Mouse (Mus musculus) liver, embryonic 12.5 days (tissue): ENCODE data around the gene Odaph. TPM values are rescaled to one million over a fixed set of nuclear protein-coding genes. Genes with fewer than 3 reads are reported as not detected.

Source experiments
- ATAC-seq: fragments of 200-750 bp; cut with Nextera tagmentation; 2 replicates; pipeline ENCODE4 v1.8.0; 2017; ENCODE audit warnings: moderate number of reproducible peaks, mild to moderate bottlenecking, moderate library complexity
- H3K27ac ChIP-seq: fragments of 300-500 bp; sonication (generic); 2 replicates; pipeline ENCODE4 v1.5.1; 2016; ENCODE audit warnings: mild to moderate bottlenecking
- H3K27me3 ChIP-seq: fragments of 300-500 bp; sonication (generic); replicated peaks from 2 replicates; pipeline ENCODE4 v1.6.1; 2016; ENCODE audit warnings: mild to moderate bottlenecking, moderate library complexity
- H3K36me3 ChIP-seq: fragments of 300-500 bp; sonication (generic); 2 replicates; pipeline ENCODE4 v1.6.1; 2016; ENCODE audit warnings: mild to moderate bottlenecking, moderate library complexity
- H3K4me1 ChIP-seq: fragments of 300-500 bp; sonication (generic); 2 replicates; pipeline ENCODE4 v1.6.1; 2016
- H3K4me2 ChIP-seq: fragments of 300-500 bp; sonication (generic); 2 replicates; pipeline ENCODE4 v1.6.1; 2016; ENCODE audit warnings: mild to moderate bottlenecking, moderate library complexity
- H3K4me3 ChIP-seq: fragments of 300-500 bp; sonication (generic); 2 replicates; pipeline ENCODE4 v1.5.1; 2016; ENCODE audit warnings: mild to moderate bottlenecking, moderate library complexity
- H3K9ac ChIP-seq: fragments of 300-500 bp; sonication (generic); 2 replicates; pipeline ENCODE4 v1.6.1; 2016; ENCODE audit warnings: mild to moderate bottlenecking, moderate library complexity
- H3K9me3 ChIP-seq: fragments of 300-500 bp; sonication (generic); replicated peaks from 2 replicates; pipeline ENCODE4 v1.6.1; 2016; ENCODE audit warnings: mild to moderate bottlenecking, moderate library complexity
- WGBS: fragments of 180-500 bp; shearing (Covaris S2); methylation state at CpG from one replicate; pipeline ENCODE4 v1.1.7; 2016; ENCODE audit not compliant: insufficient replicate concordance; 5-methylcytosine and 5-hydroxymethylcytosine counted together
- polyA plus RNA-seq: library from polyadenylated mRNA; unstranded; fragments of >200 nt; fragmentation: Nextera tagmentation; extraction: Ambion mirVana; gene quantifications from 2 replicates; pipeline ENCODE4 v1.2.1, GENCODE M21; 2016

The Odaph gene
- polyA plus RNA-seq, 1 experiment from 2014 or later, result not detected

DNA sequence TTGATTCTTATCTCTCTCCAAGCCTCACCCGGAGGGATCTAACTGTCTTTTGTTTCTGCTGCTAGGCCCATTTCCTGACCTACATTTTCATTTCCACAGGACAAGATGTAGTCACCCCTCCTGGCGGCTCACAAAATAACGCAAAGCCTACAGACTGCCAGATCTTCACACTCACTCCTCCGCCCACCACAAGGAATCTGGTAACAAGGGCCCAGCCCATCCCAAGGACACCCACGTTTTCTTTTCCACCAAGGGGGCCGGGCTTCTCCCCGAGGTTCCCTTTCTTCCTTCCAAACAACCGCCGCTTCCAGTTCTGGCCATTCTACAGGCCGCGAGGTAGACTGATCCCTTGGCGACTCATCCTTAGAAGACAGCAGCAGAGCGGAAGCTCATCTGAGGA lies 7.3 kb downstream of the Odaph start:
- Histone ChIP-seq H3K4me3 (no peak overlapping the region), H3K36me3 (no peaks in the 10 kb centered on the region), H3K4me1 (no peaks in the 10 kb centered on the region), H3K27me3 (no peaks in the 10 kb centered on the region), H3K4me2 (no peak overlapping the region), H3K27ac (no peak overlapping the region), H3K9ac (no peak overlapping the region), H3K9me3 (peaks cover 5% of the 10 kb centered on the region; the same call in 1 of the 2 replicates)
- no peak for ATAC-seq
- WGBS, result 61% methylated on average over 13 of the region's 13 CpGs

GRCm38 (mm10) chr5:92000770-92001169 lies 13.5 kb downstream of the Odaph start:
- H3K9me3 ChIP-seq, result peaks cover 5% of the 10 kb centered on the region; the same call in 1 of the 2 replicates
- no peaks in the 10 kb centered on the region for H3K27me3 ChIP-seq
- ATAC-seq, result no peak
- H3K4me1 ChIP-seq, result no peaks in the 10 kb centered on the region
- no peak overlapping the region for H3K9ac ChIP-seq
- no peak overlapping the region for H3K4me2 ChIP-seq
- no peak overlapping the region for H3K4me3 ChIP-seq
- H3K27ac ChIP-seq, result no peak overlapping the region
- 19% methylated on average over 2 of the region's 2 CpGs for WGBS
- no peaks in the 10 kb centered on the region for H3K36me3 ChIP-seq

- Histone ChIP-seq H3K36me3 (no peaks in the 10 kb centered on the region), H3K4me2 (no peak overlapping the region), H3K9ac (no peak overlapping the region), H3K4me1 (no peaks in the 10 kb centered on the region), H3K9me3 (peaks cover 5% of the 10 kb centered on the region; the same call in 1 of the 2 replicates), H3K27ac (no peak overlapping the region), H3K27me3 (no peaks in the 10 kb centered on the region), H3K4me3 (no peak overlapping the region)
- no peak for ATAC-seq
- WGBS, result 46% methylated on average over 2 of the region's 2 CpGs
Observed at GRCm38 (mm10) chr5:92003011-92003410, 15.7 kb downstream of the Odaph start.

- H3K9me3 ChIP-seq, result no peaks in the 10 kb centered on the region
- no peak overlapping the region for H3K27ac ChIP-seq
- no peaks in the 10 kb centered on the region for H3K36me3 ChIP-seq
- no peak overlapping the region for H3K9ac ChIP-seq
- ATAC-seq, result peak; percentile 51; the same call in 1 of the 2 replicates
- H3K27me3 ChIP-seq, result no peaks in the 10 kb centered on the region
- no peaks in the 10 kb centered on the region for H3K4me1 ChIP-seq
- H3K4me3 ChIP-seq, result no peak overlapping the region
- 19% methylated on average over 2 of the region's 2 CpGs for WGBS
- H3K4me2 ChIP-seq, result no peak overlapping the region
Observed at GRCm38 (mm10) chr5:92009827-92010226, 22.6 kb downstream of the Odaph start.

- no peaks in the 10 kb centered on the region for H3K4me1 ChIP-seq
- H3K36me3 ChIP-seq, result no peaks in the 10 kb centered on the region
- H3K4me2 ChIP-seq, result no peak overlapping the region
- no peak overlapping the region for H3K9ac ChIP-seq
- no peaks in the 10 kb centered on the region for H3K9me3 ChIP-seq
- WGBS, result 54% methylated on average over 7 of the region's 7 CpGs
- no peak overlapping the region for H3K4me3 ChIP-seq
- no peak overlapping the region for H3K27ac ChIP-seq
- H3K27me3 ChIP-seq, result no peaks in the 10 kb centered on the region
- ATAC-seq, result no peak
Observed at GRCm38 (mm10) chr5:92011756-92012155, 24.5 kb downstream of the Odaph start.

- no peak overlapping the region for H3K4me2 ChIP-seq
- 13% methylated on average over 2 of the region's 2 CpGs for WGBS
- H3K9me3 ChIP-seq, result no peaks in the 10 kb centered on the region
- H3K4me3 ChIP-seq, result no peak overlapping the region
- H3K4me1 ChIP-seq, result no peaks in the 10 kb centered on the region
- no peak overlapping the region for H3K9ac ChIP-seq
- no peaks in the 10 kb centered on the region for H3K36me3 ChIP-seq
- 0 out of 2 replicates have a peak, but pooled peaks cover 3% of the 10 kb centered on the region for H3K27me3 ChIP-seq
- no peak overlapping the region for H3K27ac ChIP-seq
- ATAC-seq, result no peak
Observed at GRCm38 (mm10) chr5:92019960-92020359, 32.7 kb downstream of the Odaph start.

DNA sequence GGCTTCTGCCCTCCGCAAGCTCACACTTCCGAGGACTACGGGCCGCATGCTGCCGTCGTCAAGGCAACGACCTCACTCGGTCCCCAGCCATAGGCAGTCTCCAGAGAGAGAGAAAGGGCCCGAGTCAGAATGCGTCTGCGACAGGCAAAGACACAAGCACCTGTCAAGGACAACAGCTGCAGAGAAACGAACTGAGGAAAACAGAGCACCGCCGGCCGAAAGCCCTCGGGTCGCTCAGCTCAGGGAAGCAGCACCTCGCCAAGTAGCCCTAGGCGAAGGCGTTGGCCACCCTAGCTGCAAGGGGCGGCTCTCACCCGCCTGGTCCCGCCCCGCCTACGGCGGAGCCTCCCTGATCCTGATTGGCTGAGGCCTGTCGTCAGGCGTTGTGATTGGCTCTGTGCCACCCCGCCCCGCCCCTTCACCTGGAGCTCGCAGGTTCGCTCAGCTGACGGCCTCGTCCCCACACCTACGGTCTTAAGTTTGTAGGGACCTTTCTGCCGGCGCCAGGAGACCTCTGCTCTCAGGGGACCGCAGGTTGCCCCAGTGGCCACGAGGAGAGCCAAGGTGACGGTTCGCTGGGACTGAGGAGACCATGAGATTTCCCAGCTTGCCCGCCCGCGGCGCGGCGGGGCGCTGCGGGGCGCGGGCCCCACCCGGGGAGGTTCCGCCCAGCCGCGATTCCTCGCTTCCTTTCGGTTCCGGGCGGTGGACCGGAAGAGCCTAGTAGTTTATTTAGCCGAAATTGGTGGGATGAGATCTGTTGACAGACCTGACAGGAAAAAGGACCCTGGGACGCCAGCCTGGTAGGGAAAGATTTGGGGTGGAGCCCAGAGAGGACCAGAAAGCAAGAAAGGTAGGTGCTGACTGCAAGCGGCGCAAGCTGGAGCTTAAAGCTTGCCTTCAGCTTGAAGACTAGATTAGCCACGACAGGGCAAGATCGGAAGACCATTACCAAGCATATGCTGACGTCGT lies 55.4 kb downstream of the Odaph start:
- H3K9ac ChIP-seq, result peak overlapping the region; percentile 67
- 0 out of 2 replicates have a peak overlapping the region, but pooled peaks have one; percentile 36 for H3K27ac ChIP-seq
- H3K27me3 ChIP-seq, result peaks cover 32% of the 10 kb centered on the region
- WGBS, result under 1% methylated on average over 68 of the region's 68 CpGs
- no peaks in the 10 kb centered on the region for H3K36me3 ChIP-seq
- H3K4me2 ChIP-seq, result peak overlapping the region; percentile 93
- ATAC-seq, result peak; percentile 100
- peaks cover 13% of the 10 kb centered on the region for H3K4me1 ChIP-seq
- H3K9me3 ChIP-seq, result no peaks in the 10 kb centered on the region
- peak overlapping the region; percentile 76 for H3K4me3 ChIP-seq

- Histone ChIP-seq H3K36me3 (no peaks in the 10 kb centered on the region), H3K27me3 (peaks cover 31% of the 10 kb centered on the region), H3K9me3 (no peaks in the 10 kb centered on the region), H3K4me3 (peak within 1 kb of the TSS; percentile 76), H3K4me2 (peak within 1 kb of the TSS; percentile 93), H3K4me1 (peaks cover 13% of the 10 kb centered on the region), H3K27ac (0 out of 2 replicates have a peak within 1 kb of the TSS, but pooled peaks have one; percentile 36), H3K9ac (peak within 1 kb of the TSS; percentile 67)
- ATAC-seq, result no peak
- 67% methylated on average over 4 of the region's 4 CpGs for WGBS
Observed at GRCm38 (mm10) chr5:92043783-92044182, 56.5 kb downstream of the Odaph start, which contains the start of gene Cdkl2. TSS of gene Cdkl2 (minus strand) at chr5:92043883.

Other genes with a start within 250 kb of the Odaph start
- 44.0 and 45.8 TPM in 2 replicates for gene Rchy1, start 24.4 kb upstream of the Odaph start, polyA plus RNA-seq
- gene Cdkl2, start 56.4 kb downstream of the Odaph start, polyA plus RNA-seq, result 0.25 and 0.35 TPM in 2 replicates
- gene G3bp2, start 96.2 kb downstream of the Odaph start, polyA plus RNA-seq, result 84.0 and 87.0 TPM in 2 replicates
- gene Uso1, start 150.5 kb downstream of the Odaph start, polyA plus RNA-seq, result 35.6 and 37.1 TPM in 2 replicates
- not detected in 2 replicates for gene U90926, start 227.9 kb downstream of the Odaph start, polyA plus RNA-seq